ENCODE assay signal across 28 mouse cellular contexts in the genomic region with DNA sequence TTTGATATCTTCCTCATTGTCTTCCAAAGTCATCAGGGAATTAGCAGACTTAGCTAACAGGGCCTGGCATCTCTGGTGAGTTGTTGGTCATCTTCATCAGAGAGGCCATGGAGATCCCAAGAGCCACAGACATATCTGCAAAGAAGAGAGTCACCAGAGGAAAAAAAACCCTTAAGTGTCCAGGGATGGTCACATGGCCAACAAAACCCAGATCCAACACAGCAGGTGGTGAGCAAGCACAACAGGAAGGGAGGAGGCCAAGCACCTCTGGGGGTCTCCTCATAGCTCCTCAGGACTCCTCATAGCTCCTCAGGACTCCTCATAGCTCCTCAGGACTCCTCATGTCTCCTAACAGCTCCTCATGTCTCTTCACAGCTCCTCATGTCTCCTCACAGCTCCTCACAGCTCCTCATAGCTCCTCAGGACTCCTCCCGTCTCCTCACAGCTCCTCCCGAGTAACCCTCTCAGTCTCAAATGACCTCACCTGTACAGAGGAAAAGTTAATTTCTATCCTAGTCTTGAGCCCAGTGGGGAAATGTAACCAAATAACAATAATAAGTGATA. TPM values are rescaled to one million over a fixed set of nuclear protein-coding genes. Genes with fewer than 3 reads are reported as not detected.
DNase-seq lines count a peak whose midpoint lies in the region; ATAC-seq and TF ChIP-seq lines count a peak whose summit lies in the region.
"Had no signal": no experiment of that assay in that cellular context is flagged by ENCODE, and none has a peak within 500 bp of the region (broad histone marks: within the 10 kb centered on the region; RNA-seq: fewer than 3 reads in every experiment).

No protein-coding gene starts in this region.

- H3K9me3 ChIP-seq in forebrain, embryonic 11.5 days (ENCODE audit: control insufficient read depth, low read length) = no peaks in the 10 kb centered on the region
- no peaks in the 10 kb centered on the region for H3K9me3 ChIP-seq in forebrain, embryonic 15.5 days
- no peaks in the 10 kb centered on the region for H3K9me3 ChIP-seq in lung, embryonic 15.5 days
- H3K9me3 ChIP-seq: forebrain, embryonic 12.5 days; G1E; heart, embryonic 12.5 days; heart, embryonic 15.5 days; hindbrain, embryonic 10.5 days; hindbrain, embryonic 13.5 days had no signal

- WGBS in forebrain, embryonic 11.5 days = 95% methylated on average over 2 of the region's 2 CpGs
- WGBS in forebrain, embryonic 15.5 days = 92% methylated on average over 2 of the region's 2 CpGs
- WGBS in lung, embryonic 15.5 days = 75% methylated on average over 2 of the region's 2 CpGs

- no peak overlapping the region for H3ac ChIP-seq in myocyte (ENCODE audit: control insufficient read depth, insufficient read length)

- no peak overlapping the region for H3K9ac ChIP-seq in forebrain, embryonic 11.5 days (ENCODE audit: low read length)
- H3K9ac ChIP-seq in forebrain, embryonic 15.5 days (replicated peaks) = no peak overlapping the region
- no peak overlapping the region for H3K9ac ChIP-seq in lung, embryonic 15.5 days
- H3K9ac ChIP-seq: forebrain, embryonic 12.5 days; heart, embryonic 12.5 days; heart, embryonic 15.5 days; hindbrain, embryonic 13.5 days had no signal

- no peak overlapping the region for H3K4me3 ChIP-seq in forebrain, embryonic 11.5 days (ENCODE audit: low read depth, low read length)
- no peak overlapping the region for H3K4me3 ChIP-seq in forebrain, embryonic 15.5 days
- no peak overlapping the region for H3K4me3 ChIP-seq in lung, embryonic 15.5 days
- H3K4me3 ChIP-seq in myocyte = no peak overlapping the region
- H3K4me3 ChIP-seq: forebrain, embryonic 12.5 days; heart, embryonic 12.5 days; heart, embryonic 15.5 days; hindbrain, embryonic 10.5 days; hindbrain, embryonic 13.5 days had no signal

- H3K4me2 ChIP-seq in forebrain, embryonic 11.5 days (ENCODE audit: low read depth, low read length, severe bottlenecking) = no peak overlapping the region
- H3K4me2 ChIP-seq in forebrain, embryonic 15.5 days (replicated peaks) = no peak overlapping the region
- H3K4me2 ChIP-seq in lung, embryonic 15.5 days = no peak overlapping the region
- H3K4me2 ChIP-seq in myocyte (ENCODE audit: low read depth) = peak overlapping the region; percentile 8
- H3K4me2 ChIP-seq: forebrain, embryonic 12.5 days; heart, embryonic 12.5 days; heart, embryonic 15.5 days; hindbrain, embryonic 13.5 days had no signal

- H3K27ac ChIP-seq in forebrain, embryonic 11.5 days (ENCODE audit: low read depth, low read length) = no peak overlapping the region
- H3K27ac ChIP-seq in forebrain, embryonic 15.5 days (replicated peaks) = no peak overlapping the region
- no peak overlapping the region for H3K27ac ChIP-seq in lung, embryonic 15.5 days
- H3K27ac ChIP-seq: forebrain, embryonic 12.5 days; heart, embryonic 15.5 days; hindbrain, embryonic 10.5 days; hindbrain, embryonic 13.5 days had no signal

- TF ChIP-seq POLR2A in myocyte (IDR thresholded peaks at IDR 0.05; ENCODE audit: insufficient read length, low read depth) = no peak

- peak; percentile 20 for DNase-seq in forebrain, embryonic 11.5 days (ENCODE audit: low spot score)
- DNase-seq in lung, postnatal 14 days = no peak
- peak; percentile 41 for DNase-seq in lung, postnatal 25 days (ENCODE audit: low spot score)
- no peak for DNase-seq in lung, postnatal 4 days
- DNase-seq in adipocyte (ENCODE audit: low spot score) = no peak
- DNase-seq: adrenal gland, adult 2 months; adrenal gland, postnatal 25 days; cerebellum, adult 11-12 months; cerebellum, adult 8-10 months; cerebellum, postnatal 10 days; gastrocnemius, postnatal 14 days; heart, adult 18-20 months; heart, postnatal 10 days; heart, postnatal 36 days had no signal

- no peaks in the 10 kb centered on the region for H3K27me3 ChIP-seq in forebrain, embryonic 11.5 days (ENCODE audit: control insufficient read depth, insufficient read depth, low read length)
- H3K27me3 ChIP-seq in forebrain, embryonic 15.5 days = no peaks in the 10 kb centered on the region
- no peaks in the 10 kb centered on the region for H3K27me3 ChIP-seq in lung, embryonic 15.5 days
- no peaks in the 10 kb centered on the region for H3K27me3 ChIP-seq in myocyte (ENCODE audit: control insufficient read depth, insufficient read depth, insufficient read length)
- H3K27me3 ChIP-seq: CH12.LX; forebrain, embryonic 12.5 days; heart, embryonic 12.5 days; heart, embryonic 15.5 days; hindbrain, embryonic 13.5 days; Patski had no signal

- H3K36me3 ChIP-seq in forebrain, embryonic 11.5 days (ENCODE audit: control insufficient read depth, insufficient read depth, low read length) = no peaks in the 10 kb centered on the region
- no peaks in the 10 kb centered on the region for H3K36me3 ChIP-seq in forebrain, embryonic 15.5 days
- H3K36me3 ChIP-seq in lung, embryonic 15.5 days = no peaks in the 10 kb centered on the region
- no peaks in the 10 kb centered on the region for H3K36me3 ChIP-seq in myocyte (ENCODE audit: control insufficient read depth, insufficient read depth)
- H3K36me3 ChIP-seq: forebrain, embryonic 12.5 days; G1E; heart, embryonic 12.5 days; heart, embryonic 15.5 days; hindbrain, embryonic 10.5 days; hindbrain, embryonic 13.5 days had no signal

- ATAC-seq in forebrain, embryonic 11.5 days (replicated peaks; ENCODE audit: low FRiP score) = no peak
- ATAC-seq in forebrain, embryonic 15.5 days (replicated peaks) = no peak
- 0 out of 2 replicates have a peak, but pooled peaks have one; percentile 49 for ATAC-seq in lung, embryonic 15.5 days (ENCODE audit: borderline replicate concordance, extremely low read depth, low FRiP score, low TSS enrichment)
- ATAC-seq: forebrain, embryonic 16.5 days; hindbrain, embryonic 16.5 days; inflammation-experienced regulatory T-cells, adult 6 months; Patski had no signal

- H3K4me1 ChIP-seq in forebrain, embryonic 11.5 days (replicated peaks; ENCODE audit: control insufficient read depth, insufficient read depth, low read length) = no peaks in the 10 kb centered on the region
- no peaks in the 10 kb centered on the region for H3K4me1 ChIP-seq in forebrain, embryonic 15.5 days
- H3K4me1 ChIP-seq in lung, embryonic 15.5 days = no peaks in the 10 kb centered on the region
- H3K4me1 ChIP-seq: forebrain, embryonic 12.5 days; heart, embryonic 12.5 days; heart, embryonic 15.5 days; hindbrain, embryonic 10.5 days; hindbrain, embryonic 13.5 days had no signal

- H3K79me2 ChIP-seq in myocyte (ENCODE audit: control insufficient read depth, insufficient read depth) = no peaks in the 10 kb centered on the region

TF ChIP-seq in myocyte, 11 proteins besides CTCF, POLR2A, EP300 and RAD21:
- TF ChIP-seq POLR2AphosphoS2 (IDR thresholded peaks at IDR 0.05; ENCODE audit: insufficient read length, low read depth) (no peak), TCF12 (IDR thresholded peaks at IDR 0.05; ENCODE audit: insufficient read depth, poor library complexity, severe bottlenecking) (no peak), E2F4 (IDR thresholded peaks at IDR 0.05; ENCODE audit: insufficient read depth) (no peak), REST (IDR thresholded peaks at IDR 0.05; ENCODE audit: insufficient read depth, insufficient read length) (no peak), MYOG (IDR thresholded peaks at IDR 0.05; ENCODE audit: control insufficient read depth in 1 of 3, insufficient read depth in 1 of 3, insufficient read length in 2 of 3, low read depth in 2 of 3) (no peak), USF1 (IDR thresholded peaks at IDR 0.05; ENCODE audit: low read depth) (peak; percentile 71)

RNA-seq across cellular contexts. Expression of a gene that starts 35.2 kb away (rescaled TPM):
- 0.83 and 1.0 TPM in 2 replicates for polyA plus RNA-seq in forebrain, embryonic 11.5 days (2014; fragmentation: Nextera tagmentation; extraction: Ambion mirVana)
- polyA plus RNA-seq in forebrain, embryonic 15.5 days (2015; fragmentation: Nextera tagmentation; extraction: Ambion mirVana) = 0.75 and 1.1 TPM in 2 replicates
- 15.3 and 16.5 TPM in 2 replicates for polyA plus RNA-seq in lung, embryonic 15.5 days (2015; fragmentation: Nextera tagmentation; extraction: Ambion mirVana)
- polyA plus RNA-seq in myocyte (2012; fragmentation: generic; extraction: Trizol) = 2.3 TPM
- polyA plus RNA-seq: G1E; inflammation-experienced regulatory T-cells, adult 6 months had no signal

Comparison
In these comparisons a context has a peak if more than half of its experiments do, and no peak if none do; other contexts are left out.
1. DNase-seq: peak in forebrain, embryonic 11.5 days (single experiment) and lung, postnatal 25 days (single experiment); none in lung, postnatal 14 days (single experiment), lung, postnatal 4 days (0 of 2) and adipocyte (single experiment).